Mouse (Mus musculus): ENCODE measurements around the gene Gpr152. TPM values are rescaled to one million over a fixed set of nuclear protein-coding genes. Genes with fewer than 3 reads are reported as not detected.

Gpr152 gene
- total RNA-seq, 2 experiments from 2014 or later: 0.08 to 0.14 TPM

DNA sequence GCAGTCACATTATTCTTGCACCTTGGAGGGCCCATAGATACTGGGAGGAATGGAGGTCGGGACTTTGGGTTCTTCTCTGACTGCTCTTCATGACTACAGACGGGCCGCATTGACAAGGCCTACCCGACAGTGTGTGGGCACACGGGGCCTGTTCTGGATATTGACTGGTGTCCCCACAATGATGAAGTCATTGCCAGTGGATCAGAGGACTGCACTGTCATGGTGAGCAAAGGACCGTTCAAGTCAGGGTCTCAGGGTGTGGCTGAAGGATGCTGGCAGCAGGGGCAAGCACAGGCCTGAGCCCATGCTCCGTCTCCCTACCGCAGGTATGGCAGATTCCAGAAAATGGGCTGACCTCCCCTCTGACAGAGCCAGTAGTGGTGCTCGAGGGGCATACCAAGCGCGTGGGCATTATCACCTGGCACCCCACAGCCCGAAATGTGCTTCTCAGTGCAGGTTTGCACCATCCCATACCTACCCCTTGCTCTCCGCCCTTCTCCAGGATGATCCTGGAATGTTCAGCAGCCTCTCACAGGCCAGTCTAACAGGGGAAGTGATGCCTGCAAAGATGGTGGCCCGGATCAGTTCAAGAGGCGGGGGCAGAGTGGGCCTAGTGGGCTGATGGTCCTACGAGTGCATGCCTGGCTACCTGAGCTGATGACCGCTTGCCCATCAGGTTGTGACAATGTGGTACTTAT, 10.3 kb downstream of the Gpr152 start:
- DNase-seq (ENCODE audit: low spot score in 2 of 2): no peak

DNA sequence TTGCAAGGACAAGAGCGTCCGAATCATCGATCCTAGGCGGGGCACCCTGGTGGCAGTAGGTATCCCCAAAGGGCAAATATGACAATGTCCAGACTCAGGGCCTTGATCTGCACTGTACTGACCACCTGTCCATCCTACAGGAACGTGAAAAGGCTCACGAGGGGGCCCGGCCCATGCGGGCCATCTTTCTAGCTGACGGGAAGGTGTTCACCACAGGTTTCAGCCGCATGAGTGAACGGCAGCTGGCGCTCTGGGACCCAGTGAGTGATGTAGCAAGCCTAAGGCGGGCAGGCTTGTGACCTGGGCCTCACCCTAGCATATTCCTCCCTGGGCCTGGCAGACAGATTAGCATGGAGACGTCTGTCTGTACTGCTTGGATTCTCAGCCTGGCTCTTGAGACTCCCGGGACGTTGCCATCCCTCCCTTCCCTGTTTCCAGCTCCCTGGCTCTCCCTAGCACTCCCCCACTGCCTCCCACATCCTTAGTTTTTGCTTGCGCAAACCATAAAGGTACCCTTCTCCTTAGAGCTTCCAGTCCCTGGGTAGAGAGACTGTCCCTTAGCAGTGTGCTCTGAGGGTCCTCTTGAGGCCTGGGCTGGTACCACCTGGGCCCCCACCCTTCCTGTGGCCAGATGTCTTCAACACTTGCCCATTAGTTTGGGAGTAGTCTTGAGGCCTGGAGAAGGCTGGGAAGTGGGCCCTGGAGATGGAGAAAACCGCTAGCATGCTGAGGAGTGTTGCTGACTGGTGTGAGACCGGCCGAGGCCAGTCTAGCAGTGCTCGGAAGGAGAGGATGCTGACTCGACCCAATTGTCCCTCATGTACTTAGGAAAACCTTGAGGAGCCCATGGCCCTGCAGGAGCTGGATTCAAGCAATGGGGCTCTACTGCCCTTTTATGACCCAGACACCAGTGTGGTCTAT, 11.2 kb downstream of the Gpr152 start:
- DNase-seq (ENCODE audit: low spot score in 2 of 2): no peak

DNA sequence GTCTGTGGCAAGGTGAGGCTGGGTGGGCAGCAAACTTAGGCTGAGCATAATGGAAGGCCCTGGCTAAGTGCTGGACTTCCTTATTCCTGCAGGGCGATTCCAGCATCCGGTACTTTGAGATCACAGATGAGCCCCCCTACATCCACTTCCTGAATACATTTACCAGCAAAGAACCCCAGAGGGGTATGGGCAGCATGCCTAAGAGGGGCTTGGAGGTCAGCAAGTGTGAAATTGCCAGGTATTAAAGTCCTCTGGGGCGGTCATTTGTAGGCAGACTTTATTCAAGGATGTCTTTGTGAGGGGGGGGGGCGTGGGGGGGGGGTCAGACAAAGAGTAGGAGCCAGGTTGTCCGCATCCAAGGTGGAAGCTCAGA, 11.9 kb downstream of the Gpr152 start:
- DNase-seq (ENCODE audit: low spot score in 2 of 2): no peak

DNA sequence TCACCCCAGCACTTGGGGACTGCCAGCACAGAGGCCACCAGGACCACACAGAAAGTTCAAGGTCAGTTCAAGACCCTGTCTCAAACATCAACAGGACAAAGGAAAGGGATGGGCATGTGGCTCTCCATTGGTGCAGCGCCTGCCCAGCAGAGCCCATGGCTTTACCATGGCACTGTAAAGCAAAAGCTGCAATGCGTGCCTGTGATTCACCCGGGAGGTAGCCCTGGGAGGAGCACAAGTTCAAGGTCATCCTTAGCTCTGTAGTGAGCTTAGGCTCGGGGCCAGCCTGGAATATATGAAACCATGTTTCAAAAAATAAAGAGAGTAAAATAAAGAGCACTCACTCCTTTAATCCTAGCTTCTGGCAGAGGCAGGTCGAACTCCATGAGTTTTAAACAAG, 12.3 kb downstream of the Gpr152 start:
- no peak for DNase-seq (ENCODE audit: low spot score in 2 of 2)

DNA sequence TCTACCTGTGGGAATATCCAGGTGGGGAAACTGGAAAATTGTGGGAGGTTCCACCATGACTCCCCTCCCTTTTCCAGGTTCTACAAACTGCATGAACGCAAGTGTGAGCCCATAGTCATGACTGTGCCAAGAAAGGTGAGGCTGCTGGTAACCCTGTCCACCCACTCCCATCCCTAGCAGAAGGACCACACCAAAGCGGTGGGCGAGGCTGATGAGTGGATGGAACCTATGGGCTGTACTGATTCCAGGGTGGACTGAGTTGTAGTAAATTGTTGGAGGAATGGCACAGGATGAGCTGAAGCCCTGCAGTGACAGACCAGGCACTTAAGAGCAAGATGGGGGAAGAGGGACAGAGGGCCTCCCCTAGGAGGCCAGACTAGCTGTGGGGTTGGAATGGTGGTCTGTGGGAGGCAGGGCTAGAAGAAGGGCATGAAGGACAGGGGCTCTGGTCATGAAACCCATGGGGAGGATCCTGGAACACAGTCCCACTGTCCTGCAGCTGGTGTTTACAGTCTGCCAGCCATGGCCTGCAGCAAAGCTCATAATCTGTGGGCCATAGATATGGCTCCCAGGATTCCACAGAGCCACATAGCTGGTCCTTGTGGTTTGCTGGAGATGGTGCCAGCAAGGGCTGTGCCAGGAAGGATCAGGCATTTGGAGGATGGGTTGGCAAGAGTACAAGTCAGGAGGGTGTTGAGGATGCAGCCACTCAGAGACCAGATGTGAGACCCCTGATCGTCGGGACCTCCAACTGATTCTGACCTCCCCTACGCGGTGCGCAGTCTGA, 13.1 kb downstream of the Gpr152 start:
- DNase-seq (ENCODE audit: low spot score in 2 of 2): no peak

DNA sequence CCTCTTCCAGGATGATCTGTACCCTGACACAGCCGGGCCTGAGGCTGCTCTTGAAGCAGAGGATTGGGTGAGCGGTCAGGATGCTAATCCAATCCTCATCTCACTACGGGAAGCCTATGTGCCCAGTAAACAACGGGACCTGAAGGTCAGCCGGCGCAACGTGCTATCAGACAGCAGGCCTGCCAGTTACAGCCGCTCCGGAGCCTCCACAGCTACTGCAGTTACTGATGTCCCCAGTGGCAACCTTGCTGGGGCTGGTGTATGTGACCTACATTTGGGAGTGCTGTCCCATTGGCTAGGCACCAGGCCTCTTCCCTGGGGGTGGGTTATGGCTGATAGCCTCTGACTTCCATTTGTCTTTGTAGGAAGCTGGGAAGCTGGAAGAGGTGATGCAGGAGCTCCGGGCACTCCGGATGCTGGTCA, 13.7 kb downstream of the Gpr152 start, which contains the start of gene Ptprcap:
Ptprcap (plus strand) TSS at position 373 of the 423 bp plus-strand sequence.
- no peak for DNase-seq (ENCODE audit: low spot score in 2 of 2)

DNA sequence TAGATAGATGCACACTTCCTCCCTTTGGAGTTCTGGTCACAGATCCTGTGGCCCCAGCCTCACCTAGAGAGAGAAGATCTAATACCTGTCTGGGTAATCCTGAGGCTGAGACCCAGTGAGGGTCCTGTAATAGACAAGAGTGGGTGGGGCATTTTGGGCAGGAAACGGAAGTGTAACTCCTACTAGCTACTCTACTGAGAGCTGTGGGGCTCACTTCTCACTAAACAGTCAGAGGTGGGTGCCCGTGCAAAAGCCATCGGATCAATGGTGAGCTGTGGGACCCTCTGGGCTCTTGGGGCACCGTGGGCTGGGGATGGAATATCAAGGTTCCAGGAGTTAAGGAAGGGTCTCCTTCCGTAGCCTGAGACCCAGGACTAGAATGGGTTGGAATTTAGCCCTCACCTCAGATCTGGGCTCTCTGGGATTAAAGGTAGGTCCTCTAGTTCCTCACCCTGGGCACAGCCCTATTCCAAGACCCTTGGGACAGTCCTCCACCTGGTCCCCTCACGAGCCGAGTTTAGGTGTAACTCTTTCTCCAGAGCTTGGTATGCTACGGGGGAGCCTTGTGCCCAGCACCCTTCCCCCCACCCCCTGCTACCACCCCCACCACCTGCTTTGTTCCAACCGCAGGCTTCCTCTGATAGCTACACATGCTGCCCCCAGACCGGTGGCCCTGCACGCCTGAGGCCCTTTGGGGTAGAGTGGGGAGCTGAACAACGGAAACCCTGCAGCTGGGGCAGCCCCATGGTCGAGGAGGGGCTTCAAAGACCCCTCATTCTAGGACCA, 15.0 kb downstream of the Gpr152 start:
- no peak for DNase-seq (ENCODE audit: low spot score in 2 of 2)

DNA sequence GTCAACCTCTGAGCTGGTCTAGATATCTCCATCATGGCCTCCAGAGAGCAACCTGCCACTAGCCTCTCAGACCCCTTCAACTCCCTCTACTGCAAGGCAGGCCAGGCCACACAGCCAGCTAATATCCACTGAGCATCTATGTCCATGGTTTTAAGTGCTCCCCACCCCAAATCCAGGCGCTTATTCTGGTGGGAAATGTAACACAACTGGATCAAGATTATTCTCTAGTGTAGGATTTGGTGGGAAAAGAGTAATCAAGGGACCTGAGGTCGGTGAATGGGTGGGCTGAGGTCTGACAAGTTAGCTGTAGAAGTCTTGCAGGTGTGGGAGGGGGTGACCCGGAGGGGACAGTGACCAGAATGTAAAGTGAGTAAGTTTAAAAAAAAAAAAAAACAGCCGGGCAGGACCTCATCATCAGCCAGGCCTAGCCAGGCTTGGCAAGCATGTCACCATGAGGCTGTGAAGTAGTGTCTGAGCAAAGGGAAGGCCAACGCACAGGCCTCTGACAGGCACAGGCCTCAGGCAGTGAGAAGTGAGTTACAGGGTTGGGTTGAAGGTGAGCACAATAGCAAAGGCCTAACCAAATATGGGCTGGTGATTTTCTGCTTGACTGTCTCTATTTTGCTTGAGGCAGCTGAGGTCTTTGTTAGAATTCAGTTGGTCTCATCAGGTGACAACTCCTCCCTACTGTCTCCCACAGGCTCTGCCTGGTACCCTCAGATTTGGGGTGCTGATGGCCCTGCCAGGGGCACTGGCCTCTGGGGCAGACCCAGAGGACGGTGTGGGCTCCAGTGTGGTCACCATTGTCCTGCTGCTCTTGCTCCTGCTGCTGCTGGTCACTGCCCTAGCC, 15.9 kb downstream of the Gpr152 start:
- DNase-seq (ENCODE audit: low spot score in 2 of 2): no peak

DNA sequence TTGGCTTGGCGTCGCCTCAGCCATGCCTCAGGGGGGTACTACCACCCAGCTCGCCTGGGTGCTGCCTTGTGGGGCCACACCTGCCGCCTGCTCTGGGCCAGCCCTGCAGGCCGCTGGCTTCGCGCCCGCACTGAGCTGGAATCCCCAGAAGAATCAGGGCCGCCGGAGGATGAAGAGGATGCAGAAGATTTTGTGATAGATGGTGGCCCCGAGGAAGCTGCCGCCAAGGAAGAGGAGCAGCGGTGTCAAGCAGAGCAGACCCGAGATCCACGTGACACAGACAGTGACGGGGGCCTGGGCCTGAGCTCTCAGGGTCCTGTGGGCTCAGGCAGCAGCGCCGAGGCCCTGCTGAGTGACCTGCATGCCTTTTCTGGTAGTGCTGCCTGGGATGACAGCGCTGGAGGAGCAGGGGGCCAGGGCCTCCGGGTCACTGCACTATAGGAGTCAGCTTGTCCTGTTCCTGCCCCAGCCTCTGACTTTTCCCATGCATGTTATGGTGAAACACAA, 16.5 kb downstream of the Gpr152 start:
- DNase-seq (ENCODE audit: low spot score in 2 of 2): no peak

DNA sequence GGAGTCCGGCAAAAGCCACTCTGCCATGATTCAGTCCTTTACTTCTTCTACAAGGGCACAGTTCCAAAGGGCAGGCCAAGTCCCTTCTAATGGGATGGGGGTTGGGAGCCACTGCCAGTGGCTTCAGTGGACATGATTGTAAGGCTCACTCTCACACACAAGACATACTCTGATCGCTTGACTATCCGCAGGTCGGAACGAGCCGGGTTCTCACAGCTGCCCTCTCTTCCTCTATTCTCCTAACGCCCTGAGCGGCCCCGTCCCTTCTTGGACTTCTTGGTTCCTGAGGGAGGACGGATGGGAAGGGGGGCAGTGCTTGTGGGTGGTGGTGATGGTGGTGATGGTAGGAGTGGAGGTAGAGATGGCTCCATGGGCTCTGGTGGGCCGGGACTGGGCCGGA, 17.2 kb downstream of the Gpr152 start:
- no peak for DNase-seq (ENCODE audit: low spot score in 2 of 2)

DNA sequence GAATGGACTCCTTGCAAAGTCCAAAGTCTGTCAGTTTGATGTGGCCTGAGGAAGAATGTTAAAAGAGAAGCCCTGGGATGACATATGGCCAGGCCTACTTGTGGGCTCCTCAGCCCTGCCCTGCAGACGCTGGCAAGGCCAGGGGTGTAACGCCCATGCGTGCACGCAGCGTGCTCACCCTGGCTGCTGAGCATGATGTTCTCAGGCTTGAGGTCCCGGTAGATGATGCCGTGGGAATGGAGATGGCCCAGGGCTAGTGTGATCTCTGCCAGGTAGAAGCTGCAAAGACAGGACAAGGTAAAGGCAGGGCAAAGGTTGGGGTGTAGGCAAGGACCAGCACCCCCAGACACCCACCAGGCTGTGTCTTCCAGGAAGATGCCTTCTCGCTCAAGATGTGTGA, 19.5 kb downstream of the Gpr152 start:
- no peak for DNase-seq (ENCODE audit: low spot score in 2 of 2)

DNA sequence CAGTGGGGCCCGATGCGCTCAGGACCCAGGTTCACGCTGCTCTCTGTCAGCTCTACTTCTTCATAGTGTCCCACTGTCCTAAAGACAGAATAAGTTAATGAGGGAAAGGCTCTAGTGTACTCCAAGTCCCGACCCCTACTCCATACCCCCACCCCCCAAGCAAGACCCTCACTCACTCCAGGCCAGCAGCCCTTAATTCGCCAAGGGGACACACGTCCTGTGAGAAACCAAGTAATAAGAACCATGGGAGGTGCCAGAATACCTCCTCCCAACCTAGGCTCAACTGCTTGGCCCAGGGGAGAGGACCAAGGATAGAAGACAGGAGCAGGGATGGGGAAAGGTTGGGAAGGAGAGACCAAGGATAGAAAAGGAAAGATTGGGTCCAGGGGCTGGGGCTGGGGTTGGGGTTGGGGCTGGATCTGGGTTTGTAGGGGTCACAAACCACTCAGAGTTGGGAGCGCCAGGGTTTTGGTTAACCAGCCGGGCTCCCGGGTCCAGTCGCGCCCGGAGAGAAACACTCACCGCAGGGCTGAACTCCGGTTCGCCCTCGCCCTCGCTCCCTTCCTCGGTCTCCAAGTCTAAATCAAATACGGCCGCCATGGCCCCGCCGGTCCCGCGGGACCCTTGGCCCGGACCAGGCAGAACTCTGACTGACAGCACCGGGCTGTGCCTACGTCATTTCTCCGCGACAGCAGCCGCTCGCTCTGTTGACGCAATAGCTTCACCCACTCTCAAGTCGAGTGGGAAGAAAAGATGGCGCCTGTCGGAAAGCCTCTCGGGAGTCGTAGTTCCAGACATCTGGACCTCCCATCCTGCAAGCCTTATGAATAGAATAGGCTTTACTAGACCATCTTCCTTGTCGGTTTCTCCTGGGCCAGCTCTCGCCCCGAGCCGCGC, 23.3 kb downstream of the Gpr152 start, which contains the start of gene Rps6kb2:
Rps6kb2 (minus strand) TSS at position 709 of the 897 bp plus-strand sequence.
- peak; percentile 87 to 90 for DNase-seq (ENCODE audit: low spot score in 2 of 2)

DNA sequence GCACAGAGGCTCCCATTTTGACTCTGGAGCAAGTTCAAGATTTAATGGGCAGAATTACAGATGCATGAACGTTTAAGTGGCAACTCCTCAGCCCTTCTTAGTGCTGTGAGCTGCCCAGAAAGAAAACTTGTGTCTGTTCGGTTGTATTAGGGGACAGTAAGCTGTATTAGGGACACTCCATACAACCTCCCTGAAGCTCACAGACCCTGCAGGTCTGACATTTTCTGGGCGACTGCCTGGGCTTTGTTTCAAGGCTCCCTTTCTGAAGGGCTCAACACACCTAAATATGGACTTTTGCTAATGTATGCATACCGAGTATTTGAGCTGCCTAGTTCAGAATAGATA, 23.9 kb downstream of the Gpr152 start:
- no peak for DNase-seq (ENCODE audit: low spot score in 2 of 2)

DNA sequence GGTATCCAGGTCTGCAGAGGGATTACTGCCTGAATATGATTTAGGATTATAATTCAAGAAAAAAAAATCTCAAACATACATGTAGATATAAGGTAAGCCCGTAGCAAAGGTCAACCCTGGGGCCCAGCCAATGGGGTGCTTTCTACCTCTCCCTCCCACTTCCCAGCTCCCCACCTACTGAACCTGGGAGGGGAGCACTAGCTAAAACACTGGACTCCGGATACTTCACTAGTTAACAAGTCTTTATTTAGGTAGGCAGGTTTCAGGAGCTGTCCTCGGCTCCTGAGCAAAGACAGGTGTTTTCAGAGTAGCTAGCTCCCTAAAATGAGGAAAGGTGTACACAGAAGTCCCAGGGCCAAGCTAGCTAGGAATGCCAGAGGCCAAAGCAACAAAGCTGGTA, 24.5 kb downstream of the Gpr152 start:
- DNase-seq (ENCODE audit: low spot score in 2 of 2): no peak

DNA sequence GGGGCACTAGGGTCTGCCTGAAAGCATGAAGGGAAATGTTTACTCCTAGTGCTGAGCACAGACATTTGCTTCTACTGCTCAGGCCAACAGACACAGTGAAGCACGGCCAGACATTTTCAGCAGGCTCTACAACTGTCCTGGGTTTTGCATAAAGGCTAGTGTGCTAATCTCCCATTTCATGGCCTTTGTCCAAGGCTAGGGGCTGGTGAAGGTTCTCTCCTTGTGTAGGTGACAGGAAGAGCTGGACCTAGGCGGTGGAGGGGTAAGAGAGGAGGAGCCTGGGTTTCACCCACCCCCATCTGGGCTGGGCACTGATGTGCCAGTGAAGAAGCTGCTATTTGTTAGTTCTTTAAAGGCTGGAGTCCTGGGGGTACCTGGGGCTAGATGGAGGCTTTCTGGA, 25.1 kb downstream of the Gpr152 start:
- DNase-seq (ENCODE audit: low spot score in 2 of 2): no peak

DNA sequence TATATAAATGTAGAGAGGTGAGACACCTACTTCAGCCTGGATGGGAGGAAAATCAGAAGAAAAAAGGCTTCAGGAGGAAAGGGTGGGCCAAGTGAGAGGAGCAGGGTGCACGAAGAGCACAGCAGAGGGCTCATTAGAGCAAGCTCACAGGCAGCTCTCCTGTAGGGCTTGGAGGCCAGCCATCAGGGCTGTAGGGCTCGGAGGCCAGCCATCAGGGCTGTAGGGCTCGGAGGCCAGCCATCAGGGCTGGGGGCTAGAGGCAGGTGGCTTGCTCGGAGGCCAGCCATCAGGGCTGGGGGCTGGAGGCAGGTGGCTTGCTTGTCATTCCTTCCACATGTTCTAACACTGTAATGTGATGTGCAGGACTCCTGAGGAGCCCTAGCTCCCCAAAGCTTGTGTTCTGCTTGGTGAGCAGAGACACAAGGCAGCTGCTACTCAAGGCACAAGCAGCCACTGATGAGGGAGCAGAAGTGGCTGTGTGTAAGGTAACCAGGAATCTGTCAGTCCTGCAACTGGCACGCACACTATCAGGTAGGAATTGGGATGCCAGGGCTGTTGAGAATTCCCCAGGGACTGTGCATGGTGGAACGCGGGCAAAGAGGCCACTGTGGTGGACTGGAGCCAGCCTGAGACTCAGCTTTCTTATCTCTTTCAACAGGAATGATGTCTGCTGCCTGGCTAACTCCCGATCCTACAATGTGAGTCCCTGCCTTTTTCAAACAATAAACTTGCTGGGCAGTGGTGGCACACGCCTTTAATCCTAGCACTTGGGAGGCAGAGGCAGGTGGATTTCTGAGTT, 27.3 kb downstream of the Gpr152 start:
- DNase-seq (ENCODE audit: low spot score in 2 of 2): no peak

DNA sequence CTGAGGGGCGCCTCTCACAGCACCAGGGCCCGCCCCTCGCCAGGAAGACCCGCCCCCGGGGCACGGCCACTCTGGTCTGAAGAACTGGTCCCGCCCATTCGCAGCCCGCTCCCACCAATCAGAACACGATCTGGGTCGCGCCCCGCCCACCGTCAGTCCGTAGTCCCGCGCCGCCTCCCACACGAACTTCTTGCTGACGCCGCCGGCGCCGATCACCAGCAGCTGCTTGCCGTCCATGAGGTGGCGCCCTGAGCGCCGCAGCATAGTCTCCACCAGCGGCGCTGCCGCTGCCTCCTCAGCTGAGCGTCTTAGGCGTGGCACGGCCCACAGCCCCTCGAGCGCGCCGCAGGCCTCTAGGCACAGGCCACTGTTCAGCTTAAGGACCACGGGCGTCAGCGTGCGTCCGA, 29.8 kb downstream of the Gpr152 start:
- DNase-seq (ENCODE audit: low spot score in 2 of 2): peak; percentile 99

DNA sequence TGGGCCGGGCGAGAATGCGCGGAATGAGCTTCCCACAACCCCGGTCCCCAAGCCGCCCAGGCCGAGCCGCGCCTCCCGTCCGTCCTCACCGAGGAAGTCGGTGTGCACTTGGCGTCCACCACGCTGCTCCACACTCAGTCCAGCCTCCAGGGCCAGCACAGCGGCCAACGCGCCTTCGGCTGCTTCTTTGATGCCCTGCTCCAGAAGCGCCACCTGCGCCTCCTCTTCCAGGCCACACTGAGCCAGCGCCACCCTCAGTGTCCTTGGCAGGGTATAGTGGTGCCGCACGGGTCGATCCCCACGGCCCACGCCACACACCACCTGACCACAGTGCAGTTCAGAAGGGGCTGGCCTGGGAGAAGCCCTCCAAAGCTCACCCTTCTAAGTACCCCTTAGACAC, 30.2 kb downstream of the Gpr152 start:
- DNase-seq (ENCODE audit: low spot score in 2 of 2): no peak

All from adrenal gland, postnatal 4 days (tissue).